Mouse (Mus musculus) heart, postnatal 0 days (tissue): Measurements from ENCODE around the gene Gm49358. TPM values are rescaled to one million over a fixed set of nuclear protein-coding genes. Genes with fewer than 3 reads are reported as not detected.

Experiments
- ATAC-seq: fragments of 200-750 bp; cut with Nextera tagmentation; 2 replicates; pipeline ENCODE4 v1.8.0; 2017; ENCODE audit warnings: low read depth, moderate number of reproducible peaks, moderate library complexity; ENCODE audit not compliant: insufficient read depth
- DNase-seq: peaks from one replicate; pipeline ENCODE4 v3.0.0-alpha.2; 2016; ENCODE audit warnings: low spot score
- H3K27ac ChIP-seq: fragments of 300-500 bp; sonication (generic); 2 replicates; pipeline ENCODE4 v1.5.1; 2014; ENCODE audit warnings: low read depth, mild to moderate bottlenecking
- H3K27me3 ChIP-seq: fragments of 300-500 bp; sonication (generic); 2 replicates; pipeline ENCODE4 v1.6.1; 2014; ENCODE audit warnings: low read length, mixed read lengths; ENCODE audit not compliant: control insufficient read depth, insufficient read depth
- H3K36me3 ChIP-seq: fragments of 300-500 bp; sonication (generic); replicated peaks from 2 replicates; pipeline ENCODE4 v1.6.1; 2014; ENCODE audit warnings: low read length, mixed read lengths; ENCODE audit not compliant: control insufficient read depth, insufficient read depth
- H3K4me1 ChIP-seq: fragments of 300-500 bp; sonication (generic); 2 replicates; pipeline ENCODE4 v1.6.1; 2014; ENCODE audit warnings: antibody characterized with exemption; ENCODE audit not compliant: control insufficient read depth, insufficient read depth
- H3K4me2 ChIP-seq: fragments of 300-500 bp; sonication (generic); 2 replicates; pipeline ENCODE4 v1.6.1; 2014; ENCODE audit warnings: low read depth, mild to moderate bottlenecking, low read length, moderate library complexity
- H3K4me3 ChIP-seq: fragments of 300-500 bp; sonication (generic); 2 replicates; pipeline ENCODE4 v1.5.1; 2014; ENCODE audit warnings: low read depth, low read length
- H3K9ac ChIP-seq: fragments of 300-500 bp; sonication (generic); replicated peaks from 2 replicates; pipeline ENCODE4 v1.6.1; 2014; ENCODE audit warnings: low read depth, low read length, mixed read lengths
- H3K9me3 ChIP-seq: fragments of 300-500 bp; sonication (generic); replicated peaks from 2 replicates; pipeline ENCODE4 v1.6.1; 2016; ENCODE audit warnings: low read length; ENCODE audit not compliant: control insufficient read depth
- CTCF ChIP-seq: IDR thresholded peaks from 2 replicates; pipeline ENCODE4 v1.5.1; 2016; ENCODE audit warnings: antibody characterized with exemption, control low read depth, low read depth
- EP300 ChIP-seq: IDR thresholded peaks from 2 replicates; pipeline ENCODE4 v1.6.1; 2016; ENCODE audit warnings: antibody characterized with exemption, low read depth
- WGBS: fragments of 180-500 bp; shearing (Covaris S2); extraction: QIAGEN DNeasy Blood & Tissue Kit; methylation state at CpG from one replicate; pipeline ENCODE4 v1.1.7; 2014; 5-methylcytosine and 5-hydroxymethylcytosine counted together
- polyA plus RNA-seq: library from polyadenylated mRNA; unstranded; fragments of >200 nt; fragmentation: Nextera tagmentation; extraction: Ambion mirVana; gene quantifications from 2 replicates; pipeline ENCODE4 v1.2.1, GENCODE M21; 2015
- total RNA-seq: library from RNA; depleted of rRNA; stranded (reverse); fragments of >200 nt; gene quantifications from 2 replicates; pipeline ENCODE4 v1.2.3, GENCODE M21; 2014; ENCODE audit warnings: low replicate concordance

The Gm49358 gene
- total and polyA plus RNA-seq, 2 experiments from 2014 or later: 36.1 TPM; not detected in 1

- H3K9ac ChIP-seq: no peak overlapping the region
- H3K4me2 ChIP-seq: no peak overlapping the region
- no peaks in the 10 kb centered on the region for H3K27me3 ChIP-seq
- WGBS: 49% methylated on average over 10 of the region's 10 CpGs
- no peaks in the 10 kb centered on the region for H3K9me3 ChIP-seq
- peak overlapping the region; percentile 89 for H3K27ac ChIP-seq
- H3K4me1 ChIP-seq: peaks cover 6% of the 10 kb centered on the region
- H3K36me3 ChIP-seq: peaks cover 54% of the 10 kb centered on the region
- no peak for TF ChIP-seq CTCF
- peak; percentile 50; the same call in 1 of the 2 replicates for TF ChIP-seq EP300
- ATAC-seq (peak; percentile 94), DNase-seq (peak; percentile 83)
- no peak overlapping the region for H3K4me3 ChIP-seq
Observed at GRCm38 (mm10) chr10:86825871-86826522, 62.2 kb downstream of the Gm49358 start.

- peaks cover 57% of the 10 kb centered on the region for H3K36me3 ChIP-seq
- peaks cover 6% of the 10 kb centered on the region for H3K4me1 ChIP-seq
- 83% methylated on average over 3 of the region's 3 CpGs for WGBS
- no peak for ATAC-seq
- H3K4me2 ChIP-seq: no peak overlapping the region
- H3K9me3 ChIP-seq: no peaks in the 10 kb centered on the region
- no peak overlapping the region for H3K9ac ChIP-seq
- TF ChIP-seq EP300: no peak
- no peak for TF ChIP-seq CTCF
- no peaks in the 10 kb centered on the region for H3K27me3 ChIP-seq
- H3K4me3 ChIP-seq: no peak overlapping the region
- no peak for DNase-seq
- H3K27ac ChIP-seq: peak overlapping the region; percentile 89
Observed at GRCm38 (mm10) chr10:86826929-86827328, 63.2 kb downstream of the Gm49358 start.

GRCm38 (mm10) chr10:86828221-86829135 lies 64.7 kb downstream of the Gm49358 start:
- Histone ChIP-seq H3K36me3 (peaks cover 60% of the 10 kb centered on the region), H3K27me3 (no peaks in the 10 kb centered on the region), H3K27ac (no peak overlapping the region), H3K4me1 (peaks cover 6% of the 10 kb centered on the region), H3K9me3 (no peaks in the 10 kb centered on the region), H3K4me2 (no peak overlapping the region), H3K9ac (no peak overlapping the region), H3K4me3 (no peak overlapping the region)
- DNase-seq: no peak
- TF ChIP-seq CTCF (no peak), EP300 (no peak)
- WGBS: 86% methylated on average over 15 of the region's 15 CpGs
- no peak for ATAC-seq

GRCm38 (mm10) chr10:86829515-86829914 lies 65.7 kb downstream of the Gm49358 start:
- TF ChIP-seq EP300 (no peak), CTCF (peak; percentile 31)
- ATAC-seq (no peak), DNase-seq (no peak)
- no peak overlapping the region for H3K4me2 ChIP-seq
- no peaks in the 10 kb centered on the region for H3K27me3 ChIP-seq
- 82% methylated on average over 2 of the region's 2 CpGs for WGBS
- peaks cover 57% of the 10 kb centered on the region for H3K36me3 ChIP-seq
- H3K27ac ChIP-seq: no peak overlapping the region
- no peak overlapping the region for H3K9ac ChIP-seq
- no peak overlapping the region for H3K4me3 ChIP-seq
- peaks cover 6% of the 10 kb centered on the region for H3K4me1 ChIP-seq
- H3K9me3 ChIP-seq: no peaks in the 10 kb centered on the region

GRCm38 (mm10) chr10:86836784-86837183 lies 73.0 kb downstream of the Gm49358 start:
- no peaks in the 10 kb centered on the region for H3K9me3 ChIP-seq
- TF ChIP-seq EP300 (no peak), CTCF (no peak)
- H3K36me3 ChIP-seq: peaks cover 63% of the 10 kb centered on the region
- no peak overlapping the region for H3K4me3 ChIP-seq
- H3K9ac ChIP-seq: no peak overlapping the region
- WGBS: 77% methylated on average over 4 of the region's 4 CpGs
- H3K27ac ChIP-seq: no peak overlapping the region
- ATAC-seq (no peak), DNase-seq (no peak)
- H3K27me3 ChIP-seq: no peaks in the 10 kb centered on the region
- H3K4me2 ChIP-seq: no peak overlapping the region
- H3K4me1 ChIP-seq: no peaks in the 10 kb centered on the region
